Mouse (Mus musculus) hindbrain, embryonic 16.5 days (tissue): ENCODE results near the gene Gm8281. TPM values are rescaled to one million over a fixed set of nuclear protein-coding genes. Genes with fewer than 3 reads are reported as not detected.
"Not testable (repeated sequence)": the region's sequence is repeated elsewhere in the genome, so short reads cannot be mapped to it uniquely, and the experiment has no call there.

Experiments used
- ATAC-seq: fragments of 200-750 bp; cut with Nextera tagmentation; 2 replicates; pipeline ENCODE4 v1.8.0; 2017; ENCODE audit warnings: moderate TSS enrichment, moderate library complexity
- H3K27ac ChIP-seq: fragments of 300-500 bp; sonication (generic); 2 replicates; pipeline ENCODE4 v1.5.1; 2014; ENCODE audit warnings: low read depth, mild to moderate bottlenecking, control low read depth, low read length, moderate library complexity
- H3K27me3 ChIP-seq: fragments of 300-500 bp; sonication (generic); replicated peaks from 2 replicates; pipeline ENCODE4 v1.6.1; 2014; ENCODE audit warnings: low read length; ENCODE audit not compliant: control insufficient read depth, insufficient read depth
- H3K36me3 ChIP-seq: fragments of 300-500 bp; sonication (generic); 2 replicates; pipeline ENCODE4 v1.6.1; 2014; ENCODE audit warnings: mild to moderate bottlenecking, low read length, moderate library complexity, mixed read lengths; ENCODE audit not compliant: control insufficient read depth, insufficient read depth
- H3K4me1 ChIP-seq: fragments of 300-500 bp; sonication (generic); 2 replicates; pipeline ENCODE4 v1.6.1; 2014; ENCODE audit warnings: low read depth, low read length; ENCODE audit not compliant: control insufficient read depth, insufficient read depth
- H3K4me2 ChIP-seq: fragments of 300-500 bp; sonication (generic); 2 replicates; pipeline ENCODE4 v1.6.1; 2014; ENCODE audit warnings: mild to moderate bottlenecking, low read length, control low read depth, moderate library complexity
- H3K4me3 ChIP-seq: fragments of 300-500 bp; sonication (generic); 2 replicates; pipeline ENCODE4 v1.5.1; 2014; ENCODE audit warnings: mild to moderate bottlenecking, low read length, control low read depth, moderate library complexity
- H3K9ac ChIP-seq: fragments of 300-500 bp; sonication (generic); 2 replicates; pipeline ENCODE4 v1.6.1; 2014; ENCODE audit warnings: low read depth, mild to moderate bottlenecking, control low read depth, low read length, moderate library complexity
- H3K9me3 ChIP-seq: fragments of 300-500 bp; sonication (generic); 2 replicates; pipeline ENCODE4 v1.6.1; 2014; ENCODE audit warnings: mild to moderate bottlenecking, low read length, moderate library complexity; ENCODE audit not compliant: control insufficient read depth
- WGBS: fragments of 180-500 bp; shearing (Covaris S2); extraction: QIAGEN DNeasy Blood & Tissue Kit; methylation state at CpG from one replicate; pipeline ENCODE4 v1.1.7; 2014; 5-methylcytosine and 5-hydroxymethylcytosine counted together
- polyA plus RNA-seq: library from polyadenylated mRNA; unstranded; fragments of >200 nt; fragmentation: Nextera tagmentation; extraction: Ambion mirVana; gene quantifications from 2 replicates; pipeline ENCODE4 v1.2.1, GENCODE M21; 2015

Gene Gm8281
- 12.8 and 13.1 TPM in 2 replicates for polyA plus RNA-seq

DNA sequence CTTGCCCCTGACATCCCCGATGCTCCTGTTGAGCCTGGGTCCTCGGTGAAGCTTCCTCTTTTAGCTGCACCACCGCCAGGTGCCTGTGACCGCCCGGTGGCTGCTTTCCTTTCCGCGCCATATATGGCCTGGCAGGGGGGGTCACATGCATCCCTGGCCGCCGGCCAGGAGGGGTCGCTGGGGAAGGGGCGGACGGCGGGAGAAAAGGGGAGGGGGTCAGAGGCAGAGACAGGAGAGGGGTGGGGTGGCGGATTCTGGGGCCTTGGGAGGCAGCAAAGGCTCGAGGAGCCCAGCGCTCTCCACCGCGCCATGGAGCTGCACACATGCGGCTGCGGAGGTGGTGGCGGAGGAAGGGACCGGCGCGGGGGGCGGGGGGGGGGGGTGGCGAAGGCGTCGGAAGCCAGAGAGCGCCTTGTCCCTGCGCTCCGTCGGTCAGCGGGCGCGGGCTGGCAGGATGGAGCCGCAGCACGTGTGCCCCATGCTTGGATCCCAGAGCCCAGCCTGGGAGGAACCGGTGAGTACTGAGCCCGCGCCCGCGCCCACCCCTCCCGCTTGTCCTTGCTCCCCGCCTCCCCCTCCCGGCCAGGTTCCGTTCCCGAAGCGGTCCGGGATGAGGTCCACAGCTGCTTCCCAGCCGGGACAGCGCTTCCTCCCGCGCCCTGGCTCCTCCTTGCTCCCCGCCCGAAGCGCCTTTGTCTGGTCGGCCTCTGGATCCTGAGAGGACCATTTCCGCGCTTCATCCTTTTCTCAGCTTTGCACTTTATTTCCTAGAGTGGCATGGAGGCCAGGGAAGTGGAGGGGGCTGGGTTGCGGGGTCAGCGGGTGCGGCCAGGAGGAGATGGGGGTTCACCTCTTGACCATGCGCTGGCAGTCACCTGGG, at the start of gene Gm8281:
TSS of gene Gm8281 (plus strand) at position 430 of the 880 bp plus-strand sequence.
- 2% methylated on average over 19 of the region's 63 CpGs for WGBS
- not testable (repeated sequence) for H3K27me3 ChIP-seq, H3K4me1 ChIP-seq, H3K9me3 ChIP-seq, H3K27ac ChIP-seq, H3K36me3 ChIP-seq, ATAC-seq
- Histone ChIP-seq H3K4me2 (peak within 1 kb of the TSS; percentile 54), H3K4me3 (peak within 1 kb of the TSS; percentile 47), H3K9ac (peak within 1 kb of the TSS; percentile 69)

DNA sequence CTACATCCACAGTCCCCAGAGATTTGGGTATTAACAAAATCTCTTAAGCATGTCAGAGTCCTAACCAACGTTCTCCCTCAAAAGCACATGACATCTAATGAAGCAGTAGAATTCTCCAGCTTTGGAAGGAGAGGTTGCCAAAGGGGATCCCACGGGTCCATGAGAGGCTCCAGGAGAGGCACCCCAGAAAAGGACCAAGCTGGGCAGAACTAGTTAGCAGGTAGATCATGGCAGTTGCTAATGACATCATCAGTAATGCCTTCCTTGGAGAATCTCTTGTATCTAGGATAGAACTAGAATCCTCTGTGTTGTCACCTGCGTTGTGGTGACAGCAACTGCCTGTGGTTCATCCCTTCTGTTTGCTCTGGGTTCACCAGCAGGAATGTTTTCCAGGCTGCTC, 20.5 kb upstream of the Gm8281 start, which contains the start of gene 4930555G01Rik:
TSS of gene 4930555G01Rik (plus strand) at position 301 of the 400 bp plus-strand sequence.
- H3K4me1 ChIP-seq, H3K4me2 ChIP-seq, ATAC-seq, H3K27ac ChIP-seq, H3K36me3 ChIP-seq, H3K9ac ChIP-seq, H3K4me3 ChIP-seq, H3K27me3 ChIP-seq, H3K9me3 ChIP-seq: not testable (repeated sequence)
- no CpG with 5 or more reads among the region's 3 CpGs for WGBS

GRCm38 (mm10) chr14:5131219-5131618, 60.4 kb downstream of the Gm8281 start, which contains the start of gene Gm8279:
Gene Gm8279 (plus strand): TSS chr14:5131519.
- H3K36me3 ChIP-seq, H3K27ac ChIP-seq, H3K4me1 ChIP-seq, ATAC-seq, H3K4me3 ChIP-seq, H3K27me3 ChIP-seq, H3K9ac ChIP-seq, H3K4me2 ChIP-seq, H3K9me3 ChIP-seq: not testable (repeated sequence)
- WGBS, result 79% methylated on average over 2 of the region's 2 CpGs

Other genes starting within 250 kb of the Gm8281 start
- not detected in 2 replicates for gene Gm3269, start 232.9 kb upstream of the Gm8281 start, polyA plus RNA-seq
- 3.1 and 3.6 TPM in 2 replicates for gene Gm3264, start 215.5 kb upstream of the Gm8281 start, polyA plus RNA-seq
- not detected in 2 replicates for gene Gm3278, start 178.6 kb upstream of the Gm8281 start, polyA plus RNA-seq
- not detected in 2 replicates for gene Gm8297, start 87.1 kb upstream of the Gm8281 start, polyA plus RNA-seq
- 0.95 TPM in 1 of 2 replicates, not detected in the other for gene Gm3298, start 55.1 kb upstream of the Gm8281 start, polyA plus RNA-seq
- gene 4930555G01Rik, start 20.4 kb upstream of the Gm8281 start, polyA plus RNA-seq, result not detected in 2 replicates
- not detected in 2 replicates for gene Gm8279, start 60.5 kb downstream of the Gm8281 start, polyA plus RNA-seq
- gene Gm3317, start 93.5 kb downstream of the Gm8281 start, polyA plus RNA-seq, result not detected in 2 replicates
- gene Gm8271, start 114.8 kb downstream of the Gm8281 start, polyA plus RNA-seq, result not detected in 2 replicates
- 0.13 TPM in 1 of 2 replicates, not detected in the other for gene Gm3526, start 189.5 kb downstream of the Gm8281 start, polyA plus RNA-seq